Mouse (Mus musculus) induced T-regulatory cell, adult 2 months (primary cell): ENCODE results near the gene Obox2.
"Not testable (repeated sequence)": the region's sequence is repeated elsewhere in the genome, so short reads cannot be mapped to it uniquely, and the experiment has no call there.

Experiments
- DNase-seq: peaks from one replicate; pipeline ENCODE4 v3.0.0-alpha.2; 2012; ENCODE audit warnings: low read depth

Gene Obox2

GRCm38 (mm10) chr7:15388421-15388998 lies at the start of gene Obox2, which contains the start of gene Obox1:
Obox2 (plus strand) TSS chr7:15388721.
Obox1 (plus strand) TSS chr7:15388948.
- not testable (repeated sequence) for DNase-seq

- DNase-seq = not testable (repeated sequence)
Observed at GRCm38 (mm10) chr7:15399147-15399874, 10.8 kb downstream of the Obox2 start.

DNA sequence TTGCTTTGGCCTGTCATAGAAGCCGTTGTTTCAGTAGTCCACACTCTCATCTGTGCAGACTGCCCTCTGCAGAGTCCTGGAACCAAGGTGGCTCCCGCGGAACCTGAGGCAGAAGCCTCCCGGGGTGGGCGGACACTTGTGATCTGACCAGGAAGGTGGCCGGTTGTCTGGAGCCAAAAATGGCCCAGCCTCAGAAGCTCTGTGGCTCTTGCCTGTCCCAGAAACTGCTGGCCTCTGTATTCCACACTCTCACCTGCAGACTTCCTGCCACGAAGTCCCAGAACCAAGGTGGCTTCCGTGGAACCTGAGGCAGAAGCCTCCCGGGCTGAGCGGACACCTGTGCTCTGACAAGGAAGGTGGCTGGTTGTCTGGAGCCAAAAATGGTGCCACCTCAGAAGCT lies 18.3 kb downstream of the Obox2 start:
- DNase-seq = not testable (repeated sequence)

DNA sequence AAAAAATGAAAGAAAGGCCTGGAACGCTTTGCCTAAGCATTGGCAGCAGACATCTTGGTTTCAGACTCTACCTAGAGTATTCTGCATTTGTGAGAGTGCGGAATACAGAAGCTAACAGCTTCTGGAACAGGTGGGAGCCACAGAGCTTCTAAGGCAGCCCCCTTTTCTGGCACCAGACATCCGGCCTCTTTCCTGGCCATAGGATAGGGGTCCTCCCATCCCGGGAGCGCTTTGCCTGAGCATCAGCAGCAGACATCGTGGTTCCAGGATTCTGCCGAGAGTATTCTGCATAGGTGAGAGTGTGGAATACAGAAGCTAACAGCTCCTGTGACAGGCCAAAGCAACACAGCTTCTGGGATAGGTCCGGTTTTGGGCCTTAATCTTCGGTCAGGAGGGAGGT lies 29.5 kb downstream of the Obox2 start:
- not testable (repeated sequence) for DNase-seq

DNA sequence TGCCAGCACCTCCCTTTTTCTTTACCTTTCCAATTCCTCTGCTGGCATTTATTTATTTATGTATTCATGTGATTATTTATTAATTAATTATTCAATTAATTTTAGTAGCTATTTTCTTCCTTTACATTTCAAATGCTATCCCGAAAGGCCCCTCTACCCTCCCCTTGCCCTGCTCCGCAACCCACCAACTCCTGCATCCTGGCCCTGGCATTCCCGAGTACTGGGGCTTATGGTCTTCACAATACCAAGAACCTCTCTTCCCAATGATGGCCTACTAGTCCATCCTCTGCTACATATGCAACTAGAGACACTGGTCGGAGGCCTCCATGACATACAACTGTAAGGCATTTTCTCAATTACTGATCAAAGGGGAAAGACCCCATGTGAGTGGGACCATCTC lies 37.0 kb downstream of the Obox2 start:
- not testable (repeated sequence) for DNase-seq
